In genomic region chr3:81242697-81243590, GRCm38 (mm10) we compare ENCODE assay signal across 14 mouse cellular contexts.
A peak's percentile ranks its signal among the peaks of the same experiment; 100 is the strongest.
DNase-seq lines count a peak whose midpoint lies in the region; ATAC-seq and TF ChIP-seq lines count a peak whose summit lies in the region.
"Had no signal": no experiment of that assay in that cellular context is flagged by ENCODE, and none has a peak within 500 bp of the region (broad histone marks: within the 10 kb centered on the region; RNA-seq: fewer than 3 reads in every experiment).

No protein-coding gene starts in this region.

- no peaks in the 10 kb centered on the region for H3K27me3 ChIP-seq in lung, embryonic 14.5 days (ENCODE audit: insufficient read depth, low read length)
- H3K27me3 ChIP-seq in lung, postnatal 0 days (replicated peaks; ENCODE audit: insufficient read depth, low read length) = no peaks in the 10 kb centered on the region
- H3K27me3 ChIP-seq in embryonic facial prominence, embryonic 14.5 days (replicated peaks; ENCODE audit: control insufficient read depth, insufficient read depth, low read length) = no peaks in the 10 kb centered on the region
- no peaks in the 10 kb centered on the region for H3K27me3 ChIP-seq in stomach, postnatal 0 days (ENCODE audit: control insufficient read depth, insufficient read depth, low read length)
- H3K27me3 ChIP-seq: CH12.LX; hindbrain, embryonic 15.5 days had no signal

- H3K4me2 ChIP-seq in lung, embryonic 14.5 days = no peak overlapping the region
- H3K4me2 ChIP-seq in lung, postnatal 0 days (replicated peaks; ENCODE audit: low read depth, low read length) = no peak overlapping the region
- no peak overlapping the region for H3K4me2 ChIP-seq in embryonic facial prominence, embryonic 14.5 days (ENCODE audit: low read depth, low read length)
- H3K4me2 ChIP-seq in stomach, postnatal 0 days (replicated peaks; ENCODE audit: low read depth) = no peak overlapping the region
- H3K4me2 ChIP-seq: hindbrain, embryonic 15.5 days had no signal

- DNase-seq in lung, embryonic 14.5 days = peak; percentile 11
- DNase-seq in lung, postnatal 0 days (ENCODE audit: low spot score) = no peak
- peak; percentile 56 for DNase-seq in embryonic facial prominence, embryonic 14.5 days (ENCODE audit: low spot score)
- DNase-seq in kidney, postnatal 10 days = peak; percentile 17
- peak; percentile 15 for DNase-seq in stomach, postnatal 0 days (ENCODE audit: low spot score)
- no peak for DNase-seq in frontal cortex, postnatal 14 days (ENCODE audit: low spot score in 2 of 2)
- DNase-seq: lung, postnatal 10 days; midbrain, embryonic 14.5 days had no signal

- ATAC-seq in lung, embryonic 14.5 days (ENCODE audit: insufficient read depth) = peak; percentile 56; the same call in 1 of the 2 replicates
- ATAC-seq in lung, postnatal 0 days = no peak
- ATAC-seq in embryonic facial prominence, embryonic 14.5 days (ENCODE audit: low read depth) = 0 out of 2 replicates have a peak, but pooled peaks have one; percentile 44
- ATAC-seq in stomach, postnatal 0 days (ENCODE audit: low FRiP score, low TSS enrichment) = peak; percentile 57; the same call in 1 of the 2 replicates
- no peak for ATAC-seq in granulocyte monocyte progenitor cell, adult 5-6 weeks (replicated peaks; ENCODE audit: poor library complexity, severe bottlenecking)
- ATAC-seq: forebrain, embryonic 16.5 days had no signal

- no peak overlapping the region for H3K4me3 ChIP-seq in lung, embryonic 14.5 days (ENCODE audit: low read depth, low read length)
- H3K4me3 ChIP-seq in lung, postnatal 0 days (ENCODE audit: low read depth, low read length) = no peak overlapping the region
- no peak overlapping the region for H3K4me3 ChIP-seq in embryonic facial prominence, embryonic 14.5 days (ENCODE audit: low read depth, low read length)
- no peak overlapping the region for H3K4me3 ChIP-seq in stomach, postnatal 0 days (ENCODE audit: low read depth, low read length)
- H3K4me3 ChIP-seq: heart, embryonic 10.5 days; hindbrain, embryonic 15.5 days; left cerebral cortex, adult 2 months had no signal

- H3K9me3 ChIP-seq in lung, embryonic 14.5 days (ENCODE audit: low read depth, low read length) = no peaks in the 10 kb centered on the region
- H3K9me3 ChIP-seq in lung, postnatal 0 days (ENCODE audit: low read length) = no peaks in the 10 kb centered on the region
- no peaks in the 10 kb centered on the region for H3K9me3 ChIP-seq in embryonic facial prominence, embryonic 14.5 days (ENCODE audit: control insufficient read depth, low read length)
- no peaks in the 10 kb centered on the region for H3K9me3 ChIP-seq in stomach, postnatal 0 days (ENCODE audit: control insufficient read depth, low read length)
- H3K9me3 ChIP-seq: heart, embryonic 10.5 days; hindbrain, embryonic 15.5 days had no signal

- TF ChIP-seq CTCF in lung, embryonic 14.5 days (IDR thresholded peaks at IDR 0.05; ENCODE audit: low read depth) = no peak
- TF ChIP-seq CTCF in lung, postnatal 0 days (IDR thresholded peaks at IDR 0.05) = no peak
- no peak for TF ChIP-seq CTCF in stomach, postnatal 0 days (IDR thresholded peaks at IDR 0.05; ENCODE audit: low read depth)

- H3K27ac ChIP-seq in lung, embryonic 14.5 days (ENCODE audit: low read depth) = peak overlapping the region; percentile 42; the same call in 1 of the 2 replicates
- H3K27ac ChIP-seq in lung, postnatal 0 days (ENCODE audit: low read length) = no peak overlapping the region
- 0 out of 2 replicates have a peak overlapping the region, but pooled peaks have one; percentile 33 for H3K27ac ChIP-seq in embryonic facial prominence, embryonic 14.5 days (replicated peaks; ENCODE audit: low read depth, low read length)
- no peak overlapping the region for H3K27ac ChIP-seq in stomach, postnatal 0 days (replicated peaks)
- H3K27ac ChIP-seq: heart, embryonic 10.5 days; hindbrain, embryonic 15.5 days; left cerebral cortex, adult 2 months had no signal

- H3K4me1 ChIP-seq in lung, embryonic 14.5 days (ENCODE audit: insufficient read depth) = no peaks in the 10 kb centered on the region
- no peaks in the 10 kb centered on the region for H3K4me1 ChIP-seq in lung, postnatal 0 days (ENCODE audit: insufficient read depth, low read depth, low read length)
- H3K4me1 ChIP-seq in embryonic facial prominence, embryonic 14.5 days (ENCODE audit: control insufficient read depth, insufficient read depth, low read length) = peaks cover 14% of the 10 kb centered on the region
- no peaks in the 10 kb centered on the region for H3K4me1 ChIP-seq in stomach, postnatal 0 days (replicated peaks; ENCODE audit: control insufficient read depth, insufficient read depth)
- H3K4me1 ChIP-seq: heart, embryonic 10.5 days; hindbrain, embryonic 15.5 days had no signal

- 23% methylated on average over 7 of the region's 7 CpGs for WGBS in lung, embryonic 14.5 days
- WGBS in lung, postnatal 0 days = 24% methylated on average over 7 of the region's 7 CpGs
- WGBS in embryonic facial prominence, embryonic 14.5 days = 11% methylated on average over 7 of the region's 7 CpGs
- WGBS in stomach, postnatal 0 days = 24% methylated on average over 7 of the region's 7 CpGs

- TF ChIP-seq EP300 in lung, postnatal 0 days (IDR thresholded peaks at IDR 0.05) = no peak
- no peak for TF ChIP-seq EP300 in stomach, postnatal 0 days (optimal IDR thresholded peaks at IDR 0.05)

- H3K36me3 ChIP-seq in lung, embryonic 14.5 days (ENCODE audit: insufficient read depth) = no peaks in the 10 kb centered on the region
- H3K36me3 ChIP-seq in lung, postnatal 0 days (ENCODE audit: insufficient read depth, low read length) = no peaks in the 10 kb centered on the region
- H3K36me3 ChIP-seq in embryonic facial prominence, embryonic 14.5 days (ENCODE audit: control insufficient read depth, insufficient read depth, low read length) = no peaks in the 10 kb centered on the region
- H3K36me3 ChIP-seq in stomach, postnatal 0 days (ENCODE audit: control insufficient read depth, insufficient read depth, low read length) = no peaks in the 10 kb centered on the region
- H3K36me3 ChIP-seq: heart, embryonic 10.5 days; hindbrain, embryonic 15.5 days had no signal

- no peak overlapping the region for H3K9ac ChIP-seq in lung, embryonic 14.5 days
- H3K9ac ChIP-seq in lung, postnatal 0 days (replicated peaks; ENCODE audit: low read depth) = no peak overlapping the region
- H3K9ac ChIP-seq in embryonic facial prominence, embryonic 14.5 days (ENCODE audit: low read depth, low read length) = no peak overlapping the region
- no peak overlapping the region for H3K9ac ChIP-seq in stomach, postnatal 0 days (ENCODE audit: low read length)
- H3K9ac ChIP-seq: hindbrain, embryonic 15.5 days had no signal

Comparison
In these comparisons a context has a peak if more than half of its experiments do, and no peak if none do; other contexts are left out.
1. ATAC-seq: peak in lung, embryonic 14.5 days (single experiment), embryonic facial prominence, embryonic 14.5 days (single experiment) and stomach, postnatal 0 days (single experiment); none in lung, postnatal 0 days (single experiment) and granulocyte monocyte progenitor cell, adult 5-6 weeks (single experiment).
2. DNase-seq: peak in lung, embryonic 14.5 days (single experiment), embryonic facial prominence, embryonic 14.5 days (single experiment), kidney, postnatal 10 days (single experiment) and stomach, postnatal 0 days (single experiment); none in lung, postnatal 0 days (single experiment) and frontal cortex, postnatal 14 days (0 of 2).
3. H3K27ac ChIP-seq: peak in lung, embryonic 14.5 days (single experiment) and embryonic facial prominence, embryonic 14.5 days (single experiment); none in lung, postnatal 0 days (single experiment) and stomach, postnatal 0 days (single experiment).